Mouse (Mus musculus) cerebellum, adult 9-11 months (tissue): ENCODE results near the gene Arhgef2.
"Not testable (repeated sequence)": the region's sequence is repeated elsewhere in the genome, so short reads cannot be mapped to it uniquely, and the experiment has no call there.

ENCODE experiments used
- DNase-seq: peaks from one replicate; pipeline ENCODE4 v3.0.0; 2022

The Arhgef2 gene

GRCm38 (mm10) chr3:88605666-88606065 is at the start of gene Arhgef2:
Arhgef2 (plus strand) TSS chr3:88605966.
- DNase-seq: not testable (repeated sequence)

DNA sequence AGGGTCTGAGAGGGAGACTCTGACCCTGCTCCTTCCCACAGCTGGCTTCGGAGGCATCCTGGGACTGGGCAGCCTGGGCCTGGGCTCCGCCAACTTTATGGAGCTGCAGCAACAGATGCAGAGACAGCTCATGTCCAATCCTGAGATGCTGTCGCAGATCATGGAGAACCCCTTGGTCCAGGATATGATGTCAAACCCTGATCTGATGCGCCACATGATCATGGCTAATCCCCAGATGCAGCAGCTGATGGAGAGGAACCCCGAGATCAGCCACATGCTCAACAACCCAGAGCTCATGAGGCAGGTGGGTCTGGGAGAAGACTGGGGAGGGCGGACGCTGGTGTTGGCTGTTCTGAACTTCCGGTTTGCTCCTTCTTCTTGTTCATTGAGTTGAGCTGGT is 49.1 kb upstream of the Arhgef2 start:
- no peak for DNase-seq

DNA sequence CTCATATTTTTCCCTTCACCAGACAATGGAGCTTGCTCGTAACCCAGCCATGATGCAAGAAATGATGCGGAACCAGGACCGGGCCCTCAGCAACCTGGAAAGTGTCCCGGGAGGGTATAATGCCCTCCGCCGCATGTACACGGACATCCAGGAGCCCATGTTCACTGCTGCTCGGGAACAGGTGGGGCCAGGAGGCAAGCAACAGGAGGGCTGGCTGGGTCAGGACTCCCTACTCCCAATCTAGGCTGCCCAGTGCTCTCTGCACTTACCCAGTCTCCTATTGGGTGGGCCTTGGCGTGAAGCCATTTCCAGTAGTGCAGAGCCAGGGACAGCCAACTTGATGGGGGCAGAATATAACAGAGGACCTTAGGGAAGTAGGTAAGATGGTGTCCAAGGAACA is 46.2 kb upstream of the Arhgef2 start:
- no peak for DNase-seq

DNA sequence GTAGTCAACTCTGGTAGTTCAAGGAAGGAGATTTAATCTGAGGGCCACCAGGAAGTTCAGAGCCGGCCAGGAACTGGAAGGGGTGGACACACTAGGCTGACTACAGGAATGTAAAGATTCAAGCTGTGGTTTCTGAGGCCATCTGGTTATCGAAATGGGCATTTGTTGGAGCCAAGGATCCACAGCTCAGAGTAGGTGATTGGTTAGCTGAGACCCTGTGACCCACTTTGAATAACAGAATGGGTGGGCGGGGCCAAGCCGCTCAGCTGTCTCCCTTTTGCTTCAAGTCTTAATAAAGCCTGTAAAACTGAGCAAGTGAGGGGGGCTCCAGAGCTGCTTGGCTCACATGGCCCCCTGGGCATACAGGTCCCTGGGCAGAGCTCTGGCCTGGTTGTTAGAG is 43.8 kb upstream of the Arhgef2 start:
- no peak for DNase-seq

GRCm38 (mm10) chr3:88563442-88563841 is 42.3 kb upstream of the Arhgef2 start:
- DNase-seq: no peak

DNA sequence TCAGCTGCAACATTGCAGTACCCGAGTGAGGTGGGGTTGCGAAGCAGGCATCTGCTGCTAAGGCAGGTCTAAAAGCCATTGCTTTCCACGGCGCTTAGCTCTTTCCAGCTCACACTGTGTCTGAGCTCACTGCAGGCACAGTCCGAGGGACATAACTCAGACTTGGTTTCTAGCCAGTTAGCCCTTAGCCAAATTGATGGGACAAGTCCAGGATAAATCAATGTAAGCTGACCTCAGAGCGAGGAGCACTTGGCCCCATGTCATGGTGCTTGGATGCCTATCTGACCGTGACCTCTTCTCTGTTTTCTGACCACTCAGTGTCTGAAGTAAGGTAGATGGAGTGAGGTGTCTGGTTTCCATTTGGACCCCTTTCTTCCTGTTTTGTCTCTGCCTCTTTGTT is 41.8 kb upstream of the Arhgef2 start:
- no peak for DNase-seq

- no peak for DNase-seq
These were observed 39.6 kb upstream of the Arhgef2 start for GRCm38 (mm10) chr3:88566116-88566515.

GRCm38 (mm10) chr3:88566536-88567061 is 39.2 kb upstream of the Arhgef2 start:
- no peak for DNase-seq

- DNase-seq: no peak
These were observed 37.9 kb upstream of the Arhgef2 start for GRCm38 (mm10) chr3:88567892-88568291.

GRCm38 (mm10) chr3:88568615-88569014 is 37.2 kb upstream of the Arhgef2 start:
- no peak for DNase-seq

DNA sequence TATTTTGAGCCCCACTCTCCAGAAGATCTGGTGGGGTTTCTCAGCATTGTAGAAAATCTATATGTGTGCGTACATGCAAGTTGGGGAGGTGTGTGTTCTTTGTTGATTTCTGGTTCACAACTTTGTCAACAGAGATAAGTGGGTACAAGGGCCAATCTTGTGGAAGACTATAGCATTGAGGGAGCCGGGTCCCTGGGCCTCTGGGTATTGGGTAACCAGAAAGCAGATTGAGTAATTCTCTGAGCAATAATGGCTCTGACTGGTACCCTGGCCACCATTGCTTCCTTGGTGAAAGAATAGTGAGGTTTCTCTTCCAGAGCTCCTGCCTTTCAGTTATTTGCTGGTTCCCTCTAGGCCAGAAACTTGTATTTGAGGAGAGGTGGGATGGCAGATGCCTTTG is 36.7 kb upstream of the Arhgef2 start:
- DNase-seq: no peak

DNA sequence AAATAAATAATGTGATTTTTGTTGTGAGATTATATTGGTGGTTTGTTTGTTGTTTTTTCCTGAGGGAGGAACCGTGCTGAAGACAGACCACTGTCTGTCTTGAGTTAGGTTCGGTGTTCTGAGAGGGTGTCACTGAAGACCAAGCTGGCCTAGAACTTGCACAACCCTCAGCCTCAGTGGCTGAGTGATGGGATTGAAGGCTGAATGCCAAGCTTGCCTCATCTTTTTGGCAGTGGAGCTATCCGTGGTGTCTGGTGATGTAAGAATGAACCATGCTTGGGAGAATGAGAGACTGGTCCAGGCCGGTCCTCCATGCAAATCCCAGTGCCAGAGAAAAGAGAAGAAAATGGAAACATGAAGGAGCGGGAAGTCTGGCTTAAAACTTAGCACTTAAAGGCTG is 36.1 kb upstream of the Arhgef2 start:
- DNase-seq: no peak

DNA sequence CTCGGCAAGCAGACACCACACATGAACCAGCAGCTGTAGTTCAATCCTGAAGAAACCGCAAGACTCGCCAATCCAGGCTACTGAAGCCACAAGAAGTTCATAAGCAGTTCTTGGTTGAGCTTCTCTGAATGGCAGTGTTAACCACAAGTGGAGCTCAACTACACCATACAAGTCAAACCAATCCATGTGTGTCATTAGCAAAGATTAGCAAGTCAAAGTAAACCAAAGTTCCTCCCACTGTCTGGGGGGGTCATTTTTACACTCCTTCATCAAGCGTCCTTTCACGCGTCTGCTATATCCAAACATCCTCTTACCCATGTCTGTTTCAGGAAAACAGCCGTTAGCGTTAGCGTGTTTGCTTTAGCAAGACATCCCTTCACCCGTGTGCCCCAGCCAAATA is 35.4 kb upstream of the Arhgef2 start:
- no peak for DNase-seq

DNA sequence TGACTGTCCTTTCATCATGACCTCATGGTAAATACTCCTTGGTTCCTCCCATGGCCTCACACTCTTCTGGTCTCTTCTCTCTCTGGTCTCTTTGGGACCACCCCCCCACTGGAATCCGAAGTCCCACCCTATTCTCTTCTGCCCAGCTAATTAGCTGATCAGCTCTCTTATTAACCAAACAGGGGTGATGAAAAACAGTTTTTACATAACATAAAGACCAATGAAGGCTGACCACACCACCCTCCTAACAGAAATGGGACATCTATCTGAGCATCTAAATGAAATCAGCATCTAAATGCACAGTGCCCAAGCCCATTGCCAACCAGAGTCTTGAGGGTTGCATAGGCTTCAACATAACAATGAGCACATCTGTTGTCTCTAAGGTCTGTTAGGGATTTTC is 33.9 kb upstream of the Arhgef2 start:
- DNase-seq: no peak

- no peak for DNase-seq
These were observed 32.9 kb upstream of the Arhgef2 start for GRCm38 (mm10) chr3:88572835-88573234.

DNA sequence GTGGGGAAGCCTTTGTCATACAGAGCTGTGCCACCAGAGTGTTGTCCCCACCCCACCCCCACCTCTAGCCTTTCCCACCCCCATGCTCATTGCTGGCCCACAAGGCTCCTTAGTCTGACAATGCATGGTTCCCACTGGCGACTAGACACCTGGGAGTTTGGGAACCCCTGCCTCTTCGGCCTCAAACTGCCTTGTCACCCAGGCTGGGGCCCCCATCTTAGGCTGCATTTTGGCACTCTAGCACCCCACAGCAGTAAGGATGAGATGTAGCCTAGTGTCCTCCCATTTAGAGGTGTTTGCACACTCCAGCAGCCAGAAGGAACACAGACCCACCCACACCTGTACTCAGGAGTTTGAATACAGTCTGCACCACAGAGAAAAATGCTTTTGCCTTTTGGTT is 32.0 kb upstream of the Arhgef2 start:
- no peak for DNase-seq

DNA sequence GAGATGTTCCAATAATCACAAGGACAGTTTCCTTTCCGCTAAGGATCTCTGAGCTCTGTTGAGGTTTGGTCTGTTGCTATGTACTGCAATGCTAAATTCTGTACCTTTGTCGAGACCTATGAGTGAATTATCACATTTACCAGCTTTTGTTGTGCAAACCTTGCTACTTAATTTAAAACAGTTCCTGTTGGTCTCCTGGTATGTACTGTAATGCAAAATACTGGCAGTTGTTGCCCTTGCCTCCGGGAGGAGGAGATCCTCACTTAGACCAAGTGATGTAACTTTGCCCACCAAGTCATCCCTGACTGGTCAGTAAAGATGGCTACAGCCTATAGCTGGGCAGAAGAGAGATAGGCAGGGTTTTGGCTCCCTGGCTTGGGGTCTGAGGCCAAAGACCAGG is 30.2 kb upstream of the Arhgef2 start, which contains the start of gene Ssr2:
TSS of gene Ssr2 (plus strand) at position 337 of the 400 bp plus-strand sequence.
- DNase-seq: no peak

GRCm38 (mm10) chr3:88577846-88578245 is 27.9 kb upstream of the Arhgef2 start:
- DNase-seq: not testable (repeated sequence)

- no peak for DNase-seq
These were observed 27.0 kb upstream of the Arhgef2 start for GRCm38 (mm10) chr3:88578498-88579424.

DNA sequence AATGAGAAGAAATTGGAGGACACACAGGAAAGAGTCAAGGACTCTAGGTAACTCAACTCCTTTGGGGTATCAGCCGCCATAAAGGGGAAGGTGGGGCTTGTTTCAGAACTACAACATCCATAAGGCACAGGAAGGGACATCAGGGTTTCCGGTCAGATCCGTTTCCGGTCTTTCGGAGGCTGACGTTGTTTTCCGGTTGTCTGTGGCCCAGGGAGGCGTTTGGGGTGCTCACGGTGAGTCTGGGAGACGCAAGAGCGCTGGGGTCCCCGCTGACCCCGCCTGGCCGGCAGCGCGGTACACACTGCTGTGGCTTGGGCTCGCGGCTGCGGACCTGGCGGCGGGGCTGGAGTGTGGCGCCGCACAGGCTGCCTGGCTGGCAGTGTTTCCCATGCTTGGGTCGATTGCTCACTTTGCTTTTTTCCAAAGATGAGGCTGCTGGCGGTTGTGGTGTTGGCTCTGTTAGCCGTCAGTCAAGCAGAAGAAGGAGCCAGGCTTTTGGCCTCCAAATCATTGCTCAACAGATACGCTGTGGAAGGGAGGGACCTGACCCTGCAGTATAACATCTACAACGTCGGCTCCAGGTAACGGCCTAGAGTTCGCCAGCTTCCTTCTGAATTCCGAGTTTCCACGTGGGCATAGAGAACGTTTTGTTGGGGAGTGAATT is 26.2 kb upstream of the Arhgef2 start:
- DNase-seq: peak; percentile 85

GRCm38 (mm10) chr3:88585769-88586168 is 20.0 kb upstream of the Arhgef2 start:
- no peak for DNase-seq

GRCm38 (mm10) chr3:88586640-88587039 is 19.1 kb upstream of the Arhgef2 start:
- no peak for DNase-seq

- DNase-seq: no peak
These were observed 15.5 kb upstream of the Arhgef2 start for GRCm38 (mm10) chr3:88590246-88590645.

DNA sequence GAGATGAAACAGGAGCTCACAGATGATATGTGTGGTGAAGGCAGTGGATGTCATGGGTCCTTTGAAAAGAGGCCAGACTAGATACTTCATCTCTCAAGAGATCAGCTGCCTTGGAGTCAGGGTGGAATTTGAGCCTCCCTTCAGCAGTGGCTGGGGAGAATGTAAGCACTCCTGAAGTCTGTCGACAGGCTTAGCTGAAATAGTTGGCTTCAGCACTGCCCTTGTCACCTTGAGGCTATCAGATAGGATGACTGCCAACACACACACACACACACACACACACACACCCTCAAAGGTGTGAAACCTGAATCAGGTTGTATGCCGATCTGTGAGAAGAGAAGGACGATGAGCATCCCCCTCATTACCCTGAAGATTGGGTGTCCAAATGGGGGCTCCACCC is 14.7 kb upstream of the Arhgef2 start:
- no peak for DNase-seq
